Mouse (Mus musculus): ENCODE results near the gene Capn12.

GRCm38 (mm10) chr7:28836936-28837335, 44.3 kb upstream of the Capn12 start:
- TF ChIP-seq CTCF (IDR thresholded peaks at IDR 0.05; ENCODE audit: control insufficient read depth, insufficient read depth, insufficient read length) (no peak), CEBPB (IDR thresholded peaks at IDR 0.05; ENCODE audit: low read depth) (no peak), MYOG (IDR thresholded peaks at IDR 0.05; ENCODE audit: control insufficient read depth, extremely low read depth, insufficient read length) (no peak), FOSL1 (IDR thresholded peaks at IDR 0.05; ENCODE audit: insufficient read depth, low read length, poor library complexity, severe bottlenecking) (no peak), MAX (IDR thresholded peaks at IDR 0.05) (no peak), MYOD1 (IDR thresholded peaks at IDR 0.05; ENCODE audit: control insufficient read depth, insufficient read length, low read depth) (no peak), USF1 (IDR thresholded peaks at IDR 0.05; ENCODE audit: low read depth) (no peak)

All from C2C12 (cell line).